Mouse (Mus musculus): ENCODE data around the gene Poc5. TPM values are rescaled to one million over a fixed set of nuclear protein-coding genes. Genes with fewer than 3 reads are reported as not detected.

Gene Poc5
- polyA plus RNA-seq (2012; rRNA removed) = 14.8 and 23.2 TPM in 2 replicates

DNA sequence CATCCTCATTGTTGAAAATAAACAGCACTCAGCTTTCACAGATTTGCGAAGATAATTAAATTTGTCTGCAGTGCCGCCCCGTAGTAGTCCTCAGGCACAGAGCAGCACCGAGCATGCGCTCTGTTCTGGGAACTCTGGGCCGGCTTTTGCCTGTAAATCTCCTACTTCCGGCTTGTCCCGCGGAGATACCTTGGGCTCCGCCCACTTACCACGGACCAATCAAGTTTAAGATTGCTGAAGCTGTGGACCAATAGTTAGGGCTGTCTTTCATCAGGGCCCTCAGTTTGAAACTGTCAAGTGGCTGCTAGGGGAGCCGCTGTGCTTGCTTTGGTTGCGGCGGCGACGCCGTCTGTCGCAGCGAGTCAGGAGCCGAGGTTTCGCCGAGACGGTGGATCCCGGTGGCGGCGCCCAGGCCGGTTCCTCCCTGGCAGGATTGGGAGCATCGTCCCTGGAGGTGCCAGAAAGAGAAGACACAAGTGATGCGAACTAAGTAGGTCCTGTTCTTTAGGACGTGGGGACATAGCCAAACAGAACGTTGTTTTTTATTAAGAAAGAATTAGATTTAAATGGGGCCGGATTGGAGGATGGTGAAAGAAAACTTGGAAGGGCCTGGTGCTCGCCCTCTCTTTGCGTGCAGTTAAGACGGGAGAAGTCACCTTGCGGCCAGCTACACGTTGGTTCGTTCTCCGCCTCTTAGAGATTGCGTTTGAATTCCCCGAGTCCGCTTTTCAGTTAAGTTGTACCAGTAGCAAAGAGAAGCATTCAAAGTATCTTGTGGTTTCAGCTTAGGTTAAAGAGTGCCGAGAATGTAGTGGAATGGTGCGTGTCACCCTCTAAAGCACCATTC lies at the start of gene Poc5:
TSS of gene Poc5 (plus strand) at position 253 of the 847 bp plus-strand sequence.

Other genes starting within 250 kb of the Poc5 start
- 0.20 TPM in 1 of 2 replicates, not detected in the other for gene Ankdd1b, start 82.9 kb downstream of the Poc5 start, polyA plus RNA-seq (2012; rRNA removed)
- gene Gm17622, start 102.4 kb downstream of the Poc5 start, polyA plus RNA-seq (2012; rRNA removed) = not detected in 2 replicates
- 5.3 and 7.9 TPM in 2 replicates for gene Polk, start 154.3 kb downstream of the Poc5 start, polyA plus RNA-seq (2012; rRNA removed)
- gene Col4a3bp, start 154.3 kb downstream of the Poc5 start, polyA plus RNA-seq (2012; rRNA removed) = 15.2 and 19.1 TPM in 2 replicates